Mouse (Mus musculus) lung, postnatal 25 days (tissue): ENCODE measurements at regions not wholly inside any gene's neighbourhood (a gene's known extent, or its start where the extent isn't known, plus 50 kb on each side); places are given as distances from the start of the nearest gene placed in this dataset.

ENCODE experiments used
- DNase-seq: peaks from one replicate; pipeline ENCODE4 v3.0.0; 2022; ENCODE audit warnings: low spot score

GRCm38 (mm10) chr11:20929426-20929825 lies 98.6 kb upstream of the Lgalsl start:
- no peak for DNase-seq

- DNase-seq: no peak
These were observed 99.2 kb upstream of the Lgalsl start for GRCm38 (mm10) chr11:20930045-20930444.

- DNase-seq: no peak
These were observed 99.7 kb upstream of the Lgalsl start for GRCm38 (mm10) chr11:20930573-20930972.

- no peak for DNase-seq
These were observed 103.6 kb upstream of the Lgalsl start for GRCm38 (mm10) chr11:20934191-20935062.

GRCm38 (mm10) chr11:20935063-20935370 lies 104.2 kb upstream of the Lgalsl start:
- no peak for DNase-seq

- no peak for DNase-seq
These were observed 105.1 kb upstream of the Lgalsl start for GRCm38 (mm10) chr11:20935910-20936309.

- DNase-seq: no peak
These were observed 106.1 kb upstream of the Lgalsl start for GRCm38 (mm10) chr11:20936996-20937395.

- DNase-seq: no peak
These were observed 107.1 kb upstream of the Lgalsl start for GRCm38 (mm10) chr11:20937942-20938341.

GRCm38 (mm10) chr11:20939644-20940043 lies 108.8 kb upstream of the Lgalsl start:
- DNase-seq: no peak

- DNase-seq: no peak
These were observed 110.7 kb upstream of the Lgalsl start for GRCm38 (mm10) chr11:20941546-20941945.

GRCm38 (mm10) chr11:20955561-20955960 lies 124.7 kb upstream of the Lgalsl start:
- peak; percentile 45 for DNase-seq

GRCm38 (mm10) chr11:20957766-20958165 lies 126.9 kb upstream of the Lgalsl start:
- no peak for DNase-seq

- peak; percentile 69 for DNase-seq
These were observed 127.4 kb upstream of the Lgalsl start for GRCm38 (mm10) chr11:20958233-20958632.

- DNase-seq: no peak
These were observed 129.2 kb upstream of the Lgalsl start for GRCm38 (mm10) chr11:20960066-20960465.

GRCm38 (mm10) chr11:20960750-20961149 lies 129.9 kb upstream of the Lgalsl start:
- no peak for DNase-seq

GRCm38 (mm10) chr11:20961626-20962025 lies 129.5 kb upstream of the Peli1 start:
- DNase-seq: no peak

- DNase-seq: no peak
These were observed 125.4 kb upstream of the Peli1 start for GRCm38 (mm10) chr11:20965575-20966239.

- DNase-seq: no peak
These were observed 123.6 kb upstream of the Peli1 start for GRCm38 (mm10) chr11:20967321-20967984.

GRCm38 (mm10) chr11:20968341-20968740 lies 122.8 kb upstream of the Peli1 start:
- DNase-seq: no peak

- DNase-seq: no peak
These were observed 118.0 kb upstream of the Peli1 start for GRCm38 (mm10) chr11:20973141-20973540.

- no peak for DNase-seq
These were observed 109.5 kb upstream of the Peli1 start for GRCm38 (mm10) chr11:20981588-20981987.

- no peak for DNase-seq
These were observed 109.1 kb upstream of the Peli1 start for GRCm38 (mm10) chr11:20982010-20982409.

GRCm38 (mm10) chr11:20982500-20982899 lies 108.6 kb upstream of the Peli1 start:
- DNase-seq: peak; percentile 47
